Mouse (Mus musculus) lung, postnatal 0 days (tissue): ENCODE measurements around the gene Mief2.

Experiments used
- CTCF ChIP-seq: IDR thresholded peaks from 2 replicates; pipeline ENCODE4 v1.5.1; 2016; ENCODE audit warnings: antibody characterized with exemption, mild to moderate bottlenecking
- EP300 ChIP-seq: IDR thresholded peaks from 2 replicates; pipeline ENCODE4 v1.6.1; 2016; ENCODE audit warnings: antibody characterized with exemption, mild to moderate bottlenecking, control low read depth

DNA sequence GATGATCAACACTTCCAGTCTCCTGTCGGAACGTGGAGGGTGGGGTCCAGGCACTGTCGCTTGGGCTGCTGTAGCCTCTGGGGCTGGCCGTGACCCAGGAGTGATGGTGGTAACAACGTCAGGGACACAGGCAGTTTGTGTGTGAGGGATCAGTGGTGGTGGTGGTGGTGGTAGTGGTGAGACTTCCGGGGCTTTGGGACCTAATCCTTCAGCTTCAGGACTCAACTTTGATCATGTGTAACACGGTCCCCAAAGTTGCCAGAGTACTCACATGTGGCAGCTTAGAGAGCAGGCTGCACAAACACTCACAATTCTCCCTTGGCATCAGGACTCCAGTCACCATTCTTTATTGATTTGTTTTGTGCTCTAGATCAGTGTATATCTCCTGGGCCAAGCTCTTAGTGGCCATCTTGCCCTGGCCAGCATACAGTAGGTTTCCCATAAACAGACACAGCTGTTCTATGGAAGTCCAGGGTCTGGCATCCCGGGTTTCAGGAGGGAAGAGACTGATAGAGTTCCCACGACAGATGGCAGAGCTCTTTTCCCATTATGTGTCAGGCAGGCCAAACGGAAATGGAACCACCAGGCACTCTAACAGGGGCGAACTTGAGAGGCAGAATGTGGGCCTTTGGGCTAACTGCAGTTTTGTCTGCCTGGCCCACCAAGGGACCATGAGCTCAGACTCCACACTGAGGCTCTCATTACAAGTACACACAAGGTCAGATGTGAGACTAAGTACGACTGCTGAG, 632 bp upstream of the Mief2 start:
- TF ChIP-seq EP300: no peak
- no peak for TF ChIP-seq CTCF
